Mouse (Mus musculus) kidney, postnatal 10 days (tissue): ENCODE measurements at regions not wholly inside any gene's neighbourhood (a gene's known extent, or its start where the extent isn't known, plus 50 kb on each side); places are given as distances from the start of the nearest gene placed in this dataset.
"Not testable (repeated sequence)": the region's sequence is repeated elsewhere in the genome, so short reads cannot be mapped to it uniquely, and the experiment has no call there.

ENCODE experiments used
- DNase-seq: peaks from one replicate; pipeline ENCODE4 v3.0.0; 2021; ENCODE audit warnings: mixed read lengths

DNA sequence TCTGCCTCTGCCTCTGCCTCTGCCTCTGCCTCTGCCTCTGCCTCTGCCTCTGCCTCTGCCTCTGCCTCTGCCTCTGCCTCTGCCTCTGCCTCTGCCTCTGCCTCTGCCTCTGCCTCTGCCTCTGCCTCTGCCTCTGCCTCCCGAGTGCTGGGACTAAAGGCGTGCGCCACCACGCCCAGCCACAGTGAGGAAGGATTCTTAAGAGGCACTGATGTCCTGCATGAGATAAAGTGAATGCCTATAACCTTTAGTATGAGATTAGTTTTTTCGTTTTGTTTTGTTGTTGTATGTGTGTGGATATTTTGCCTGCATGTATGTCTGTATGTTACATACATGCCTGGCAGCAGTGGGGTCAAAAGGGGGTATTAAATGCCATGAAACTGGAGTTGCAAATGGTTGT, 63.2 kb downstream of the Hlx start:
- not testable (repeated sequence) for DNase-seq

- DNase-seq = no peak
Observed at GRCm38 (mm10) chr1:184668428-184668827, 64.0 kb downstream of the Hlx start.

DNA sequence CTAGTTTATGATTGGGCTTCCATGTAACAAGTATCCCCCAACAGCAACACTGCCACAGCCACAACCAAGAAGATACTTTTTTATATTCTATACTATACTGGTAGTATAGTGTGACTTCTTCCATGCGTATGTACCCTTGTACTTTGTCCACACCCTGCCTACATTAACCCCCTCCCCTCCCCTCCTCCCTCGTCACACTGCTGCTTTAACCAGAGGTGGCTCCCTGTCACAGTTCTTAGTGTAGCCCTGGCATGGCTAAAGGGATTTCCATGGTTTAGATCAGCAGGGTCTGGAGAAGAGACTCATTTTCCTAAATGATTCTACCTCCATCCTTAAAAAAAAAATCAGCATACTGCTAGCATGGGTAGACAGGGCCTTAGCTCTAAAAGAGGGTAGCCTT, 64.4 kb downstream of the Hlx start:
- DNase-seq = no peak

GRCm38 (mm10) chr1:184665243-184665642, 67.2 kb downstream of the Hlx start:
- DNase-seq = no peak

DNA sequence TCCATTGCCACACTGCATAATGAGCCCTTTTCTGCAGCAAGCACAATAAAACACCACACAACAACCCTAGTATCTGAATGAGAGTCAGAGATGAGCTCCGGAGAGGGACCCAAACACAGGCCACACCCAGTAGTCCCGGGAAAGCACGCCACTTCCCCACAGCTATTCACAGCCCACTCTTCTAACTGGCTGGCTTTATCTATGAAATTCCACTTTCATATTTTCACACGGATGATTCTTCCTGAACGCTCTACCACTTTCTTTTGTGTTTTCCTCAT, 68.4 kb downstream of the Hlx start:
- DNase-seq = no peak

GRCm38 (mm10) chr1:184663300-184664097, 68.9 kb downstream of the Hlx start:
- peak; percentile 15 for DNase-seq

DNA sequence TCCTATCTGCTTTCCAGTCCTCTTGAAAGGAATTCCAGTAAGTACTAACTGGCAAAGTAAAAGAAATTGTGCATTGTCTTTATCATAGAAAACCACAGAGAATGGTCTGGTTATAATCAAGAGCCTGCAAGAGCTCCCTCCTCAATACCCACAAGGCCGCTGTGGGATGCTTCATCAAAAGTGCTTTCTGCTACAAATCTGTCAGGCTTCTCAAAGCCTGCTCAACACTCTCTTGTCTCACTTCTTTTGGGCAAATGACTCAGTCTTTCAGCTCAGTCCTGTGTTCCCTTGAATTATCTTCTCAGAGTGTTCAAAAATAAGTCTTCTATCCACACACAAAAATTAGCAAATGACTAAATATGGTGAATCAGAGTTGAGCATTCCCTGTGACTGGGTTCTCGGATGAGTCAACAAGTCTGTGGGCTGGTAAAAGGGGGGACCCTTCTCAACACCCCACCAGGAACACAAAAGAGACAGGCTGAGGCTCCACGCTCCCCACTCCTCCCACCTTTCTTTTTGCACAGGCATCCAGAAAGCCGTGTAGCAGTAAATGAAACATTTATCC, 81.8 kb downstream of the Hlx start:
- DNase-seq = no peak

- DNase-seq = no peak
Observed at GRCm38 (mm10) chr1:184647920-184648540, 84.4 kb downstream of the Hlx start.

GRCm38 (mm10) chr1:184644767-184645598, 87.4 kb downstream of the Hlx start:
- no peak for DNase-seq

- DNase-seq = no peak
Observed at GRCm38 (mm10) chr1:184630695-184631475, 101.5 kb downstream of the Hlx start.

DNA sequence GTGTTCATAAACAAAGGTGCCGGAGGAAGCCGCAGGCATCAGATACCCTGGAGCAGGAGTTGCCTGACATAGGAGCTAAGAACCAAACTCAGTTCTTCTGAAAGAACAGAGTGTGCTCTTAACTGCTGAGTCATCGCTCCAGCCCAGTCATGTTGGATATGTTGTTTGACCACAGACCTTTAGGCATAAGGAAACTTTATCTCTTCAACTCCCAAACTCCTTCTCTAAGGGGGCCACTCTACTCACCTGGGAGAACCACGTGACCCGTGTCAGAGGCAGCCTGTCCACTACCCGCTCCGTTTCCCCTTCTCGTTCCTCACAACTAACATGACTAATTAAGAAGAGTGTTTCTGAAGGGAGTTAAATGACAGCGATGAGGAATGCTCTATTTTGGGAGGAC, 103.2 kb downstream of the Hlx start:
- no peak for DNase-seq

DNA sequence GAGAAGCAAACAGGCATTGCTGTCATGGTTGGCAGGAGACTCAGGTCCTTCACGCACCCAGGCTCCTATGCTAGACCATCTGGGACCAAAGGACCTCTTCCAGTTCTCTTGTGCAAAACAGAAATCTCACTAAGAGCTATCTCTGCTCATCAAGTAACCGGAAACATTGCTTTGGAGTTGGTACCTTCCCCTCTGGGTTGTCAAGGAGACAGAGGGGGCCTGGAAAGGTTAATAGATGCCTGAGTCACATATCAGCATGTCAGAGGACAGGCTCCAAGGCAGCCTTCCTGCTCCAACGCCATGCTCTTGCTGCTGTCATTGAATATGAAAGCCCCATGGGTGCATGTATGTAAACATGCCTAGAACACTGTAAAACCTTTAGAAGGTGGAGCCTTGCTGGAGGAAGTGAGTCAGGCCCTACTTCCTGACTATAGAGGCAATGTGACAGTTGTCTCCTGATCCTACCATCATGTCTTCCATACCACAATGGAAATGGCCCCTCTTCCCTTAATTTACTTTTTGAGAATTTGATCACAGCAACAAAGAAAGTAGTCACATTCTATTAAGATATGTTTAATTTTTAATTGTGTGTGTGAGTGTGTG, 103.8 kb downstream of the Hlx start:
- no peak for DNase-seq

- no peak for DNase-seq
Observed at GRCm38 (mm10) chr1:184622462-184622861, 110.0 kb downstream of the Hlx start.

DNA sequence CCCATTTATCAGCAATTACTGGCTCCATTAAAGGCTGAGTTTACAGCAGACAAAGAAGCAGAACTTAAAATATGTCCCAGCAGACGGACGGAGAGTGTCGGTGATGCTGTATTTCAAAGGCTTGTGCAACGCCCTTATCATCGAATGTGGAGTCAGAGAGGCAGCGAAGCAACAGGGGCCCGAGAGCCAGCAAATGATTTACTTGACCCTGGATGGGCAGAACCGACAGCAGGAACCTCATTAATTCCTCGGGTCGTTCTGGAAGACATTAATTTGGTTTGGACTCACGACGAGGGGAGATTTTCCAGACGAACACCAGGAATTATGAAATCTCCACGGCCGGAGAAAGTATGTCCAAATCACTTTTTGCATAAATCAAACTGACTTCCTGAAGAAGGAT, 110.5 kb downstream of the Hlx start:
- peak; percentile 10 for DNase-seq

- no peak for DNase-seq
Observed at GRCm38 (mm10) chr1:184617853-184618454, 114.5 kb downstream of the Hlx start.

GRCm38 (mm10) chr1:184615991-184616390, 116.4 kb downstream of the Hlx start:
- DNase-seq = no peak

GRCm38 (mm10) chr1:184614699-184615415, 117.6 kb downstream of the Hlx start:
- no peak for DNase-seq

DNA sequence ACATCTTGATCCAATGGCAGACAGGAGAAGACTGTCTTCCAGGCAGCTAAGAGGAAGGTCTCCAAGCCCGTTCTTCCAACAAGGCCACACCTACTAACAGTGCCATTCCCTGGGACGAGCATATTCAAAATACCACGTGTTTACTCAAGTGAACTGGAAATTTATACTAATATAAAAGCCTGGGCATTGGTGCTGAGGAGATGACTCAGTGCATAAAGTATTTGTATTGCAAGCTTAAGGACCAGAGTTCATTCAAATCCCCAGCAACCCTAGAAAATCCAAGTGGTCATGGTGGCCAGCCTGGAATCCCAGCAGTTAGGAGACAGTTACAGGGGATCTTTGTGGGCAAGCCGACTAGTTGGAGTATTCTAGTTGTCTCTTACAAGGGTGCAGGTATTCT, 119.5 kb downstream of the Hlx start:
- DNase-seq = no peak

- DNase-seq = no peak
Observed at GRCm38 (mm10) chr1:184608938-184609337, 123.5 kb downstream of the Hlx start.

GRCm38 (mm10) chr1:184608338-184608737, 124.1 kb downstream of the Hlx start:
- DNase-seq = no peak

GRCm38 (mm10) chr1:184606541-184606940, 125.9 kb downstream of the Hlx start:
- DNase-seq = no peak
